Mouse (Mus musculus): ENCODE measurements at regions not wholly inside any gene's neighbourhood (a gene's known extent, or its start where the extent isn't known, plus 50 kb on each side); places are given as distances from the start of the nearest gene placed in this dataset.
"Not testable (repeated sequence)": the region's sequence is repeated elsewhere in the genome, so short reads cannot be mapped to it uniquely, and the experiment has no call there.

GRCm38 (mm10) chr1:64463715-64464290 lies 68.6 kb upstream of the Creb1 start:
- TF ChIP-seq POLR2A (IDR thresholded peaks at IDR 0.05; ENCODE audit: extremely low read depth, insufficient read depth, low read length) = no peak
- no peak for TF ChIP-seq CTCF (IDR thresholded peaks at IDR 0.05; ENCODE audit: extremely low read depth, insufficient read depth, low read length)
- peaks cover 4% of the 10 kb centered on the region for H3K4me1 ChIP-seq (ENCODE audit: control insufficient read depth, insufficient read depth, low read length)
- no peak overlapping the region for H3K4me3 ChIP-seq (ENCODE audit: insufficient read depth, low read length)
- H3K27ac ChIP-seq (ENCODE audit: insufficient read depth, low read length) = no peak overlapping the region

- H3K4me1 ChIP-seq (ENCODE audit: control insufficient read depth, insufficient read depth, low read length); H3K4me3 ChIP-seq (ENCODE audit: insufficient read depth, low read length); H3K27ac ChIP-seq (ENCODE audit: insufficient read depth, low read length): not testable (repeated sequence)
Measured at GRCm38 (mm10) chr1:64461616-64462015, 70.8 kb upstream of the Creb1 start.

GRCm38 (mm10) chr1:64457872-64458271 lies 74.6 kb upstream of the Creb1 start:
- no peaks in the 10 kb centered on the region for H3K4me1 ChIP-seq (ENCODE audit: control insufficient read depth, insufficient read depth, low read length)
- TF ChIP-seq CTCF (IDR thresholded peaks at IDR 0.05; ENCODE audit: extremely low read depth, insufficient read depth, low read length) = no peak
- no peak for TF ChIP-seq POLR2A (IDR thresholded peaks at IDR 0.05; ENCODE audit: extremely low read depth, insufficient read depth, low read length)
- H3K27ac ChIP-seq (ENCODE audit: insufficient read depth, low read length) = no peak overlapping the region
- no peak overlapping the region for H3K4me3 ChIP-seq (ENCODE audit: insufficient read depth, low read length)

- TF ChIP-seq POLR2A (IDR thresholded peaks at IDR 0.05; ENCODE audit: extremely low read depth, insufficient read depth, low read length) (no peak), CTCF (IDR thresholded peaks at IDR 0.05; ENCODE audit: extremely low read depth, insufficient read depth, low read length) (no peak)
- Histone ChIP-seq H3K4me3 (ENCODE audit: insufficient read depth, low read length) (no peak overlapping the region), H3K27ac (ENCODE audit: insufficient read depth, low read length) (no peak overlapping the region), H3K4me1 (ENCODE audit: control insufficient read depth, insufficient read depth, low read length) (peaks cover 1% of the 10 kb centered on the region; the same call in 1 of the 2 replicates)
Measured at GRCm38 (mm10) chr1:64449141-64449540, 83.3 kb upstream of the Creb1 start.

- peaks cover 1% of the 10 kb centered on the region; the same call in 1 of the 2 replicates for H3K4me1 ChIP-seq (ENCODE audit: control insufficient read depth, insufficient read depth, low read length)
- TF ChIP-seq CTCF (IDR thresholded peaks at IDR 0.05; ENCODE audit: extremely low read depth, insufficient read depth, low read length) (peak; percentile 67; the same call in 1 of the 2 replicates), POLR2A (IDR thresholded peaks at IDR 0.05; ENCODE audit: extremely low read depth, insufficient read depth, low read length) (no peak)
- H3K4me3 ChIP-seq (ENCODE audit: insufficient read depth, low read length) = no peak overlapping the region
- no peak overlapping the region for H3K27ac ChIP-seq (ENCODE audit: insufficient read depth, low read length)
Measured at GRCm38 (mm10) chr1:64448090-64448489, 84.4 kb upstream of the Creb1 start.

GRCm38 (mm10) chr1:64446492-64446891 lies 86.0 kb upstream of the Creb1 start:
- TF ChIP-seq CTCF (IDR thresholded peaks at IDR 0.05; ENCODE audit: extremely low read depth, insufficient read depth, low read length) (no peak), POLR2A (IDR thresholded peaks at IDR 0.05; ENCODE audit: extremely low read depth, insufficient read depth, low read length) (no peak)
- Histone ChIP-seq H3K4me3 (ENCODE audit: insufficient read depth, low read length) (no peak overlapping the region), H3K4me1 (ENCODE audit: control insufficient read depth, insufficient read depth, low read length) (peaks cover 1% of the 10 kb centered on the region; the same call in 1 of the 2 replicates), H3K27ac (ENCODE audit: insufficient read depth, low read length) (0 out of 2 replicates have a peak overlapping the region, but pooled peaks have one; percentile 13)

- TF ChIP-seq CTCF (IDR thresholded peaks at IDR 0.05; ENCODE audit: extremely low read depth, insufficient read depth, low read length) (peak; percentile 75), POLR2A (IDR thresholded peaks at IDR 0.05; ENCODE audit: extremely low read depth, insufficient read depth, low read length) (no peak)
- H3K4me3 ChIP-seq (ENCODE audit: insufficient read depth, low read length) = no peak overlapping the region
- H3K4me1 ChIP-seq (ENCODE audit: control insufficient read depth, insufficient read depth, low read length) = peaks cover 1% of the 10 kb centered on the region; the same call in 1 of the 2 replicates
- no peak overlapping the region for H3K27ac ChIP-seq (ENCODE audit: insufficient read depth, low read length)
Measured at GRCm38 (mm10) chr1:64445919-64446318, 86.5 kb upstream of the Creb1 start.

- Histone ChIP-seq H3K4me1 (ENCODE audit: control insufficient read depth, insufficient read depth, low read length) (peaks cover 1% of the 10 kb centered on the region; the same call in 1 of the 2 replicates), H3K27ac (ENCODE audit: insufficient read depth, low read length) (no peak overlapping the region), H3K4me3 (ENCODE audit: insufficient read depth, low read length) (no peak overlapping the region)
- no peak for TF ChIP-seq POLR2A (IDR thresholded peaks at IDR 0.05; ENCODE audit: extremely low read depth, insufficient read depth, low read length)
- TF ChIP-seq CTCF (IDR thresholded peaks at IDR 0.05; ENCODE audit: extremely low read depth, insufficient read depth, low read length) = no peak
Measured at GRCm38 (mm10) chr1:64443436-64443835, 89.0 kb upstream of the Creb1 start.

- no peak for TF ChIP-seq CTCF (IDR thresholded peaks at IDR 0.05; ENCODE audit: extremely low read depth, insufficient read depth, low read length)
- TF ChIP-seq POLR2A (IDR thresholded peaks at IDR 0.05; ENCODE audit: extremely low read depth, insufficient read depth, low read length) = no peak
- Histone ChIP-seq H3K4me1 (ENCODE audit: control insufficient read depth, insufficient read depth, low read length) (no peaks in the 10 kb centered on the region), H3K4me3 (ENCODE audit: insufficient read depth, low read length) (no peak overlapping the region), H3K27ac (ENCODE audit: insufficient read depth, low read length) (no peak overlapping the region)
Measured at GRCm38 (mm10) chr1:64442179-64442874, 90.1 kb upstream of the Creb1 start.

GRCm38 (mm10) chr1:64423256-64423655 lies 109.2 kb upstream of the Creb1 start:
- TF ChIP-seq POLR2A (IDR thresholded peaks at IDR 0.05; ENCODE audit: extremely low read depth, insufficient read depth, low read length) (no peak), CTCF (IDR thresholded peaks at IDR 0.05; ENCODE audit: extremely low read depth, insufficient read depth, low read length) (no peak)
- H3K4me3 ChIP-seq (ENCODE audit: insufficient read depth, low read length) = no peak overlapping the region
- H3K27ac ChIP-seq (ENCODE audit: insufficient read depth, low read length) = no peak overlapping the region
- H3K4me1 ChIP-seq (ENCODE audit: control insufficient read depth, insufficient read depth, low read length) = no peaks in the 10 kb centered on the region
